Mouse (Mus musculus): ENCODE results near the gene Igdcc4. TPM values are rescaled to one million over a fixed set of nuclear protein-coding genes. Genes with fewer than 3 reads are reported as not detected.
A peak's percentile ranks its signal among the peaks of the same experiment; 100 is the strongest.

Gene Igdcc4
- polyA plus RNA-seq, 1 experiment from 2014 or later = 15.9 TPM

DNA sequence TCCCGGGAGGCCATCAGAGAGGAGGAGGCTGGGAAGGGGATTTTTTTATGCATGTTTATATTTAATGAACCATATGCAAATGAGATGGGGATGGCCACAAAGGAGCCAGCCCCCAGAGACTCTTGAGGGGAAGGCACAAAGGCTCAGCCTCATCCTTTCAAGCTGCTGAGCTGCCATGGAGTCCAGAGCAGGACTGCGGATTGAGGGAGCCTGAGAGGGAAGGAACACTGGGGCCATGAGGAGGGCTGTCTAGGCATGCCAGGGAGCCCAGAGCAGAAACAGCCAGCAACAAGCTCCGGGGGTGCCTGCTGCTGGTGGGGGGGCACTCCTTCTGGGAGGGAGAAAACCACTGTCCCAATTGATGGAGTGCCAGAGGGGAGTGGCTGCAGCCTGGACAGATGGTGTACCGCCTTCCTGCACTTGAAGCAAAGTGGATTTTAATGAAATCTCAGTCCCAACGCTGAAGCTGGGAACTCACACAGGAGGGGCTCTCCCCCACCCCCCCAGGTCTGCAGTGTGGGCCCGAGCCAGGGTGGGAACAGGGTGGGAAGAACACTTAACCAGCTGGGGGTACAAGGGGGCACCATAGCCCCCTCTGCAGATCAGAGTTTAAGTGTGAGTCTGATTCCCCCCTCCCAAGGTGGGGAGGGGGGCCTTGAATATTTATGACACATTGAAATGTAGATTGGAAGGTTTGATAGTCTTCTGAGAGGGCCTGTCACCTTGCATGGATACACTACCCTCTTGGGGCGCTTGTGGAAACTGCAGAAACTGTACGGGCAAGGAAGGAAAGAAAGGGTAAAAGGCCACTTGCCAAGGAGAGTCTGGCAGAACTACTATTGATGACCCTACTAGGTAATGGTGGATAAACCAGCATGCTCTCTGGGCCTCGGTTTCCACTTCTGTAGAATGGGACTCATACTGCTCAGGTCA is 74.9 kb downstream of the Igdcc4 start:
- Histone ChIP-seq H3K9me3 (replicated peaks; ENCODE audit: control insufficient read depth, low read length, poor library complexity, severe bottlenecking) (no peaks in the 10 kb centered on the region), H3K4me1 (ENCODE audit: control insufficient read depth, insufficient read depth, low read length) (peaks cover 44% of the 10 kb centered on the region), H3K4me3 (ENCODE audit: low read depth, low read length) (no peak overlapping the region), H3K27me3 (ENCODE audit: control insufficient read depth, insufficient read depth, low read depth, low read length) (no peaks in the 10 kb centered on the region), H3K27ac (ENCODE audit: low read length) (peak overlapping the region; percentile 79), H3K9ac (ENCODE audit: low read depth, low read length) (peak overlapping the region; percentile 46; the same call in 1 of the 2 replicates), H3K4me2 (ENCODE audit: low read length) (peak overlapping the region; percentile 1; the same call in 1 of the 2 replicates), H3K36me3 (ENCODE audit: control insufficient read depth, insufficient read depth, low read length) (no peaks in the 10 kb centered on the region)
- ATAC-seq = peak; percentile 55
- 15% methylated on average over 9 of the region's 9 CpGs for WGBS

DNA sequence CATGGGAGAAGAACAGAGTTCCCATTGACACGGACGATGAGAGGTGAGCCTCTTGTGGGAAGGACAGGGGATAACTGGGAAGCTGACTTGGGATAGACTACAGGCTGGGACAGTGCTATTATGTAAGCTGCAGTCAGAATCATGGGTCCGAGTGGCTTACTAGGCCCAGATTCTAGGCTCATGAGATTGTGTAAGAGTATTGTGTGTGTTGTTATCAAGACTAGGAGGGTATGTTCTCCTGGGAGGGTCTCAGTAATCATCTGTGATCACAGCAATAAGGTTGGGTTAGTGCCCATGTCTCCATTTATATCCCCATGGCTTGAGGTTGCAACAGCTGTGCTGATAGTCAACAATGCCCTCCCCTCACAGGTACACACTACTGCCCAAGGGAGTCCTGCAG is 76.2 kb downstream of the Igdcc4 start:
- Histone ChIP-seq H3K36me3 (ENCODE audit: control insufficient read depth, insufficient read depth, low read length) (peaks cover 3% of the 10 kb centered on the region; the same call in 1 of the 2 replicates), H3K9ac (ENCODE audit: low read depth, low read length) (no peak overlapping the region), H3K4me1 (ENCODE audit: control insufficient read depth, insufficient read depth, low read length) (peaks cover 44% of the 10 kb centered on the region), H3K27me3 (ENCODE audit: control insufficient read depth, insufficient read depth, low read depth, low read length) (no peaks in the 10 kb centered on the region), H3K4me2 (ENCODE audit: low read length) (no peak overlapping the region), H3K9me3 (replicated peaks; ENCODE audit: control insufficient read depth, low read length, poor library complexity, severe bottlenecking) (no peaks in the 10 kb centered on the region), H3K27ac (ENCODE audit: low read length) (peak overlapping the region; percentile 79), H3K4me3 (ENCODE audit: low read depth, low read length) (no peak overlapping the region)
- no peak for ATAC-seq
- 45% methylated on average over 3 of the region's 3 CpGs for WGBS

DNA sequence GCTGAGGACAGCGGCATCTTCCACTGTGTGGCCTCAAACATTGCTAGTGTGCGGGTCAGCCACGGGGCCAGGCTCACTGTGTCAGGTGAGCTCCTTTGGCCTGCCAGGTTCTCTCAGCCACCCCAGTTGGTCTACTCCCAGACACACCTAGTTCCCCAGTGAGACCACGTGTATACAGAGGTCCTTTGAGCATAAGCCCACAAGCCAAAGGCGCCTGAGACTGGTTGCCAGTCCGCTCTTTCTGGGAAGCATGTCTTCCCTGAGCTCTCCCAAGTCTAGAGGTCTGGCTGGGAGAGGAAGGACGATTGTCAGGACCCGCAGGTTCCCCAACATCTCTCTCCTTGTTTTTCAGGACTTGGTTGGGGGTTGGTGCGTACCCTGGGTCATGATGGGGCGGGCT is 76.6 kb downstream of the Igdcc4 start:
- Histone ChIP-seq H3K4me1 (ENCODE audit: control insufficient read depth, insufficient read depth, low read length) (peaks cover 44% of the 10 kb centered on the region), H3K9ac (ENCODE audit: low read depth, low read length) (peak overlapping the region; percentile 46; the same call in 1 of the 2 replicates), H3K4me2 (ENCODE audit: low read length) (no peak overlapping the region), H3K9me3 (replicated peaks; ENCODE audit: control insufficient read depth, low read length, poor library complexity, severe bottlenecking) (no peaks in the 10 kb centered on the region), H3K27ac (ENCODE audit: low read length) (peak overlapping the region; percentile 79), H3K27me3 (ENCODE audit: control insufficient read depth, insufficient read depth, low read depth, low read length) (no peaks in the 10 kb centered on the region), H3K36me3 (ENCODE audit: control insufficient read depth, insufficient read depth, low read length) (peaks cover 5% of the 10 kb centered on the region; the same call in 1 of the 2 replicates), H3K4me3 (ENCODE audit: low read depth, low read length) (no peak overlapping the region)
- WGBS = 35% methylated on average over 10 of the region's 10 CpGs
- no peak for ATAC-seq

DNA sequence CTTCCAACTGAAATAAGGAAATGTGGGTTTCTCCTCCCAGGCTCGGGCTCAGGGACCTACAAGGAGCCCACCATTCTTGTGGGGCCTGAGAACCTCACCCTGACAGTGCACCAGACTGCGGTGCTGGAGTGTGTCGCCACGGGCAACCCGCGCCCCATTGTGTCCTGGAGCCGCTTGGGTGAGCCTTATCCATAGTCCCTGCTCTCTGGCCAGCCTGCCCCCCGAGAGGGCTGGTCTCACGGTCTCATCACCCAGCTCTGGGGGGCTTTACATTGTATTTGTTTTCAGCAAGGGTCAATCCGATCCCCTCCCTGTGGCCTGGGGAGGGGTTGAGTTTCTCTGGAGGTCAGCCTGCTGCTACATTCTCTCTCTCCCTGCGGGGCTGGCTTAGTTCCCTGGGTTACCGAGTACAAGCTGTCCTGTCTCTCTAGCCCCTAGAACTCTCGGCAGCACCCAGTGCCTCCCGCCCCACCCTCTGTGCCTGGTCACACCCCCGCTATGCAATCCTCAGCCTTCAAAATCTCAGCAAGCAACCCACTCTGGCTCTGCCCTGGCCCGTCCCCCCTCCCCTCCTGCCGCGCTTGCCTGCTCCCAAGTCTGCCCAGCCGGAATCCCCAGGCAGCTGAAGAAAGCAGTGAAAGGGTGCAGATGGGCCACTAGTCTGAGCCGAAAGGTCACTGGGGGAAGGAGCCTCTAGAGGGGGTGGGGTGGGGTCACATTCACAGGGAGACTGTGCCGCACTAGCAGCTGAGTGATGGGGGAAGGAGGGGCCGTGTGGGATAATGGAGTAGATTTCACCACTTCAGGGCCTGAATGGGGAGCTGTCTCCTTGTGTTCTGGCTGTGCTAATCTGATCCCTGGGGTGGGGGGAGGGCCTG is 77.3 kb downstream of the Igdcc4 start:
- peak overlapping the region; percentile 46 for H3K9ac ChIP-seq (ENCODE audit: low read depth, low read length)
- ATAC-seq = peak; percentile 61
- 2% methylated on average over 22 of the region's 22 CpGs for WGBS
- peak overlapping the region; percentile 79 for H3K27ac ChIP-seq (ENCODE audit: low read length)
- peaks cover 8% of the 10 kb centered on the region for H3K36me3 ChIP-seq (ENCODE audit: control insufficient read depth, insufficient read depth, low read length)
- no peak overlapping the region for H3K4me3 ChIP-seq (ENCODE audit: low read depth, low read length)
- peak overlapping the region; percentile 16; the same call in 1 of the 2 replicates for H3K4me2 ChIP-seq (ENCODE audit: low read length)
- peaks cover 44% of the 10 kb centered on the region for H3K4me1 ChIP-seq (ENCODE audit: control insufficient read depth, insufficient read depth, low read length)
- no peaks in the 10 kb centered on the region for H3K9me3 ChIP-seq (replicated peaks; ENCODE audit: control insufficient read depth, low read length, poor library complexity, severe bottlenecking)
- H3K27me3 ChIP-seq (ENCODE audit: control insufficient read depth, insufficient read depth, low read depth, low read length) = no peaks in the 10 kb centered on the region

DNA sequence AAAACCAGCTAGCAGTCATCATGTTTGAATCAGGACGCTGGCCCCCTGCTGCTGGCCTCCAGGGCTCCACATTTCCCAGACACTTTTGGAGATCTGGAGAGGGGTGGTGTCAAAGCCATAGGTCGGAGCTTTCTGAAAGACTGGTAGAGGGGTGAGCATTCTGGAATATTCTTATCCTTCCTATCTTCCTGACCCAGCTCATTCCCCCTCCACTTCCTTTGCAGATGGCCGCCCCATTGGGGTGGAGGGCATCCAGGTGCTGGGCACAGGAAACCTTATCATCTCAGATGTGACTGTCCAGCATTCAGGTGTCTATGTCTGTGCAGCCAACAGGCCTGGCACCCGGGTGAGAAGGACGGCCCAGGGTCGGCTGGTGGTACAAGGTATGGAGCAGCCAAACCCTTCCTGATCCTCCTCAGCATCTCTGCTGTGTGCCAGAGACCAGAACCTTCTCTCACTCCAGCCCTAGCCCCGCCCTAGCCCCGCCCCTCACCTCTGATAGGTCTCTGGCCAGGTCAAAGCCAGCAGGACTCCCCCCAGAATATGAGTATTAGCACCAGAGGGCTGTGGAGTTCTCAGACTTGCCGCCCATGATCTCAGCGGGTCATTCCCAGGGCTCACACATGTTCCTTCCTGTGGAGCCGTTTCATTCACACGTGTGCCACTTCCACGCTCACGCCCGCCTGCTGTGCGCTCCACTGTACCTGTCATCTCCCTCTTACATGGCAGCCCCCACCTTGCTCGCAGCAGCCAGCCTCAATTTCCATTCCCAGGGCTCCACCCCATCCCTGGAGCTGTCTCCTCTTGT is 78.7 kb downstream of the Igdcc4 start:
- Histone ChIP-seq H3K4me1 (ENCODE audit: control insufficient read depth, insufficient read depth, low read length) (peaks cover 44% of the 10 kb centered on the region), H3K4me3 (ENCODE audit: low read depth, low read length) (no peak overlapping the region), H3K9ac (ENCODE audit: low read depth, low read length) (peak overlapping the region; percentile 52), H3K27me3 (ENCODE audit: control insufficient read depth, insufficient read depth, low read depth, low read length) (no peaks in the 10 kb centered on the region), H3K27ac (ENCODE audit: low read length) (peak overlapping the region; percentile 79; the same call in 1 of the 2 replicates), H3K9me3 (replicated peaks; ENCODE audit: control insufficient read depth, low read length, poor library complexity, severe bottlenecking) (no peaks in the 10 kb centered on the region), H3K4me2 (ENCODE audit: low read length) (peak overlapping the region; percentile 34; the same call in 1 of the 2 replicates), H3K36me3 (ENCODE audit: control insufficient read depth, insufficient read depth, low read length) (peaks cover 15% of the 10 kb centered on the region)
- ATAC-seq = no peak
- 22% methylated on average over 17 of the region's 17 CpGs for WGBS

Other genes with a start within 250 kb of the Igdcc4 start
- 0.10 and 0.20 TPM in 2 replicates for gene Slc24a1, start 149.9 kb upstream of the Igdcc4 start, polyA plus RNA-seq (2015; fragmentation: Nextera tagmentation; extraction: Ambion mirVana)
- 35.1 and 37.1 TPM in 2 replicates for gene Ints14, start 140.6 kb upstream of the Igdcc4 start, polyA plus RNA-seq (2015; fragmentation: Nextera tagmentation; extraction: Ambion mirVana)
- gene Hacd3, start 79.8 kb upstream of the Igdcc4 start, polyA plus RNA-seq (2015; fragmentation: Nextera tagmentation; extraction: Ambion mirVana) = 241 and 246 TPM in 2 replicates
- gene Dpp8, start 69.1 kb upstream of the Igdcc4 start, polyA plus RNA-seq (2015; fragmentation: Nextera tagmentation; extraction: Ambion mirVana) = 39.3 and 42.7 TPM in 2 replicates
- gene Igdcc3, start 39.7 kb downstream of the Igdcc4 start, polyA plus RNA-seq (2015; fragmentation: Nextera tagmentation; extraction: Ambion mirVana) = 8.7 and 9.1 TPM in 2 replicates
- gene Parp16, start 93.9 kb downstream of the Igdcc4 start, polyA plus RNA-seq (2015; fragmentation: Nextera tagmentation; extraction: Ambion mirVana) = 8.5 and 9.0 TPM in 2 replicates
- 0.20 and 0.29 TPM in 2 replicates for gene Cilp, start 163.7 kb downstream of the Igdcc4 start, polyA plus RNA-seq (2015; fragmentation: Nextera tagmentation; extraction: Ambion mirVana)
- 38.0 and 42.2 TPM in 2 replicates for gene Clpx, start 192.8 kb downstream of the Igdcc4 start, polyA plus RNA-seq (2015; fragmentation: Nextera tagmentation; extraction: Ambion mirVana)
- gene Pdcd7, start 244.6 kb downstream of the Igdcc4 start, polyA plus RNA-seq (2015; fragmentation: Nextera tagmentation; extraction: Ambion mirVana) = 6.5 and 7.2 TPM in 2 replicates

Measured in midbrain, embryonic 16.5 days (tissue).